Mouse (Mus musculus) bone marrow, adult 2 months (tissue): ENCODE results near the gene C1s1. TPM values are rescaled to one million over a fixed set of nuclear protein-coding genes. Genes with fewer than 3 reads are reported as not detected.
"Not testable (repeated sequence)": the region's sequence is repeated elsewhere in the genome, so short reads cannot be mapped to it uniquely, and the experiment has no call there.

Experiments
- H3K27ac ChIP-seq: fragments of 200-500 bp; 2 replicates; pipeline ENCODE4 v1.5.1; 2012; ENCODE audit warnings: low read depth, mild to moderate bottlenecking, control low read depth, inconsistent platforms, low read length; ENCODE audit not compliant: control insufficient read depth, poor library complexity, insufficient read depth
- H3K4me1 ChIP-seq: fragments of 200-500 bp; 2 replicates; pipeline ENCODE4 v1.6.1; 2011; ENCODE audit warnings: low read length; ENCODE audit not compliant: control insufficient read depth, insufficient read depth
- H3K4me3 ChIP-seq: fragments of 200-500 bp; replicated peaks from 2 replicates; pipeline ENCODE3; 2011; ENCODE audit warnings: mild to moderate bottlenecking, low read depth, low read length, control low read depth; ENCODE audit not compliant: control insufficient read depth
- CTCF ChIP-seq: fragments of 200-500 bp; IDR thresholded peaks from 2 replicates; pipeline ENCODE4 v1.5.1; 2011; ENCODE audit warnings: low read length, control low read depth; ENCODE audit not compliant: control insufficient read depth, insufficient read depth
- POLR2A ChIP-seq: fragments of 200-500 bp; IDR thresholded peaks from 2 replicates; pipeline ENCODE4 v1.6.1; 2011; ENCODE audit warnings: low read depth, mild to moderate bottlenecking, control low read depth, low read length, borderline replicate concordance; ENCODE audit not compliant: control insufficient read depth
- whole genome bisulfite sequencing: fragments of 180-500 bp; shearing (Covaris S2); methylation state at CpG from one replicate; pipeline ENCODE4 v1.1.7; 2018; 5-methylcytosine and 5-hydroxymethylcytosine counted together
- polyA plus RNA-seq: library from polyadenylated mRNA; stranded (reverse); fragments of >200 nt; gene quantifications from 2 replicates; pipeline ENCODE4 v1.2.4, GENCODE M21; 2011; ENCODE audit warnings: low replicate concordance; ENCODE audit not compliant: missing spikeins, insufficient read depth, insufficient read length

The C1s1 gene
- polyA plus RNA-seq, 1 experiment: 5.2 TPM

GRCm38 (mm10) chr6:124496054-124496453 is 46.1 kb downstream of the C1s1 start:
- Histone ChIP-seq H3K27ac (peak overlapping the region; percentile 62; the same call in 1 of the 2 replicates), H3K4me3 (no peak overlapping the region), H3K4me1 (no peaks in the 10 kb centered on the region; the same call in 1 of the 2 replicates)
- TF ChIP-seq CTCF: no peak
- TF ChIP-seq POLR2A: no peak
- 31% methylated on average over 5 of the region's 5 CpGs for WGBS

GRCm38 (mm10) chr6:124493886-124494285 is 48.3 kb downstream of the C1s1 start:
- H3K4me1 ChIP-seq: no peaks in the 10 kb centered on the region; the same call in 1 of the 2 replicates
- peak overlapping the region; percentile 70 for H3K27ac ChIP-seq
- WGBS: 61% methylated on average over 5 of the region's 5 CpGs
- TF ChIP-seq CTCF (no peak), POLR2A (no peak)
- H3K4me3 ChIP-seq: peak overlapping the region; percentile 37

GRCm38 (mm10) chr6:124492842-124493561 is 49.2 kb downstream of the C1s1 start, which contains the start of gene C1rl:
Gene C1rl, plus strand, starts transcription at chr6:124493113.
- 4% methylated on average over 4 of the region's 4 CpGs for WGBS
- Histone ChIP-seq H3K27ac (peak within 1 kb of the TSS; percentile 74), H3K4me1 (no peaks in the 10 kb centered on the region; the same call in 1 of the 2 replicates), H3K4me3 (peak within 1 kb of the TSS; percentile 63)
- no peak for TF ChIP-seq POLR2A
- peak; percentile 64 for TF ChIP-seq CTCF

- WGBS: 36% methylated on average over 6 of the region's 6 CpGs
- H3K4me1 ChIP-seq: no peaks in the 10 kb centered on the region; the same call in 1 of the 2 replicates
- no peak overlapping the region for H3K4me3 ChIP-seq
- no peak overlapping the region for H3K27ac ChIP-seq
- TF ChIP-seq CTCF: no peak
- no peak for TF ChIP-seq POLR2A
These were observed 50.7 kb downstream of the C1s1 start for GRCm38 (mm10) chr6:124491427-124491826.

- WGBS: 77% methylated on average over 4 of the region's 4 CpGs
- H3K4me3 ChIP-seq: no peak overlapping the region
These were observed 53.2 kb downstream of the C1s1 start for GRCm38 (mm10) chr6:124488952-124489351.

GRCm38 (mm10) chr6:124487509-124487908 is 54.6 kb downstream of the C1s1 start:
- no peak overlapping the region for H3K27ac ChIP-seq
- TF ChIP-seq CTCF (no peak), POLR2A (no peak)
- no peak overlapping the region for H3K4me3 ChIP-seq
- WGBS: 25% methylated on average over 2 of the region's 2 CpGs
- no peaks in the 10 kb centered on the region; the same call in 1 of the 2 replicates for H3K4me1 ChIP-seq

More at GRCm38 (mm10) chr6:124488952-124489351, 53.2 kb downstream of the C1s1 start:
- no peaks in the 10 kb centered on the region; the same call in 1 of the 2 replicates for H3K4me1 ChIP-seq
- TF ChIP-seq CTCF (no peak), POLR2A (no peak)
- H3K27ac ChIP-seq: no peak overlapping the region

GRCm38 (mm10) chr6:124485414-124486144 is 56.6 kb downstream of the C1s1 start:
- TF ChIP-seq POLR2A: no peak
- no peak for TF ChIP-seq CTCF
- no peak overlapping the region for H3K4me3 ChIP-seq
- no peaks in the 10 kb centered on the region for H3K4me1 ChIP-seq
- 87% methylated on average over 21 of the region's 21 CpGs for WGBS
- no peak overlapping the region for H3K27ac ChIP-seq

GRCm38 (mm10) chr6:124484851-124485250 is 57.3 kb downstream of the C1s1 start:
- WGBS: 70% methylated on average over 7 of the region's 7 CpGs
- Histone ChIP-seq H3K4me1 (no peaks in the 10 kb centered on the region), H3K27ac (no peak overlapping the region), H3K4me3 (no peak overlapping the region)
- TF ChIP-seq POLR2A (no peak), CTCF (no peak)

GRCm38 (mm10) chr6:124483831-124484230 is 58.3 kb downstream of the C1s1 start:
- H3K4me1 ChIP-seq, H3K27ac ChIP-seq, H3K4me3 ChIP-seq: not testable (repeated sequence)
- 84% methylated on average over 3 of the region's 3 CpGs for WGBS
